Mouse (Mus musculus): ENCODE measurements around the gene Cyfip1. TPM values are rescaled to one million over a fixed set of nuclear protein-coding genes. Genes with fewer than 3 reads are reported as not detected.
A peak's percentile ranks its signal among the peaks of the same experiment; 100 is the strongest.

The Cyfip1 gene
- polyA plus RNA-seq, 1 experiment from 2014 or later = 128 TPM

GRCm38 (mm10) chr7:55836877-55837276 is 4.7 kb upstream of the Cyfip1 start:
- Histone ChIP-seq H3K9ac (replicated peaks; ENCODE audit: low read depth, low read length) (no peak overlapping the region), H3K27me3 (ENCODE audit: control insufficient read depth, insufficient read depth, low read length) (no peaks in the 10 kb centered on the region), H3K36me3 (ENCODE audit: control insufficient read depth, insufficient read depth, low read length) (peaks cover 6% of the 10 kb centered on the region), H3K4me1 (ENCODE audit: control insufficient read depth, insufficient read depth, low read length) (no peaks in the 10 kb centered on the region), H3K9me3 (ENCODE audit: control insufficient read depth, low read depth, low read length) (no peaks in the 10 kb centered on the region), H3K4me3 (ENCODE audit: low read depth, low read length) (no peak overlapping the region), H3K27ac (ENCODE audit: low read length) (no peak overlapping the region), H3K4me2 (replicated peaks; ENCODE audit: low read depth, low read length) (no peak overlapping the region)
- no peak for ATAC-seq (ENCODE audit: insufficient number of reproducible peaks, insufficient read depth, low FRiP score, low read depth)
- whole genome bisulfite sequencing = 83% methylated on average over 4 of the region's 4 CpGs

GRCm38 (mm10) chr7:55841977-55842503 is 495 bp downstream of the Cyfip1 start:
- no peaks in the 10 kb centered on the region for H3K36me3 ChIP-seq (ENCODE audit: control insufficient read depth, insufficient read depth, low read length)
- WGBS = under 1% methylated on average over 39 of the region's 47 CpGs
- H3K9ac ChIP-seq (replicated peaks; ENCODE audit: low read depth, low read length) = peak overlapping the region; percentile 92
- peak; percentile 97 for ATAC-seq (ENCODE audit: insufficient number of reproducible peaks, insufficient read depth, low FRiP score, low read depth)
- H3K27ac ChIP-seq (ENCODE audit: low read length) = peak overlapping the region; percentile 97
- H3K4me3 ChIP-seq (ENCODE audit: low read depth, low read length) = peak overlapping the region; percentile 88
- peak overlapping the region; percentile 62 for H3K4me2 ChIP-seq (replicated peaks; ENCODE audit: low read depth, low read length)
- no peaks in the 10 kb centered on the region for H3K27me3 ChIP-seq (ENCODE audit: control insufficient read depth, insufficient read depth, low read length)
- no peaks in the 10 kb centered on the region for H3K9me3 ChIP-seq (ENCODE audit: control insufficient read depth, low read depth, low read length)
- H3K4me1 ChIP-seq (ENCODE audit: control insufficient read depth, insufficient read depth, low read length) = 0 out of 2 replicates have a peak, but pooled peaks cover 10% of the 10 kb centered on the region

DNA sequence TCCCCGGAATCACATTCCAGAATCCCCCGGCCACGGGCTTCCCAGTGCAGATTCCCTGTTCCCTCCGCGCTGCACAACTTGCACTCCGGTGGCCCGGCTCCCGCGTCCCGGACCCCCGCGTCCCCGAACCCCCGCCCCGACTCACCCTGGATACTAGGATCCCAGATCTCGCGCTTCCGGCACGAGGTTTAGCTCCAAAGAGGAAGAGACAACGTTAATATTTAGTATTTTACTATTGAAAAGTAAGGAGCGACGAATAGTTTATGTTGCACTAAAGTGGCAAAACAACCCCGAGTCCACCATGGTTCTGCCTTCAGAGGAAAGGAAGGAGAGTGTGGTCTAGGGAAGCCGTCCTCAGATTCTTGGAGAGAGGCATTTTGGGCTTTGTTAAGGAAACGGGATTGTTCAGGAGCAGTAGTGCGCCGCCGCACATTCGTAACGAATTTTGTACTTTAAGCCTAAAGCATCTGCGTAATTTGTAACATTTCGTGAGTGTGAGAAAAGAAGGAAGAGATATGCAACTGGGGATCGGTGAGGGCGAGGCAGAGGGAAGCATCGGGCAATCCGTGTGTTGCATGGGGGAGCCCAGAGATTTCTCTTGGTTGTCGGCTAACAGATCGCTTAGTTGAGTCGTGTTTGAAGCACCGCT is 1.1 kb downstream of the Cyfip1 start:
- H3K4me1 ChIP-seq (ENCODE audit: control insufficient read depth, insufficient read depth, low read length) = 0 out of 2 replicates have a peak, but pooled peaks cover 10% of the 10 kb centered on the region
- no peaks in the 10 kb centered on the region for H3K9me3 ChIP-seq (ENCODE audit: control insufficient read depth, low read depth, low read length)
- no peaks in the 10 kb centered on the region for H3K36me3 ChIP-seq (ENCODE audit: control insufficient read depth, insufficient read depth, low read length)
- peak overlapping the region; percentile 92 for H3K9ac ChIP-seq (replicated peaks; ENCODE audit: low read depth, low read length)
- ATAC-seq (ENCODE audit: insufficient number of reproducible peaks, insufficient read depth, low FRiP score, low read depth) = peak; percentile 66
- peak overlapping the region; percentile 97 for H3K27ac ChIP-seq (ENCODE audit: low read length)
- WGBS = under 1% methylated on average over 40 of the region's 40 CpGs
- no peaks in the 10 kb centered on the region for H3K27me3 ChIP-seq (ENCODE audit: control insufficient read depth, insufficient read depth, low read length)
- peak overlapping the region; percentile 88 for H3K4me3 ChIP-seq (ENCODE audit: low read depth, low read length)
- peak overlapping the region; percentile 62 for H3K4me2 ChIP-seq (replicated peaks; ENCODE audit: low read depth, low read length)

DNA sequence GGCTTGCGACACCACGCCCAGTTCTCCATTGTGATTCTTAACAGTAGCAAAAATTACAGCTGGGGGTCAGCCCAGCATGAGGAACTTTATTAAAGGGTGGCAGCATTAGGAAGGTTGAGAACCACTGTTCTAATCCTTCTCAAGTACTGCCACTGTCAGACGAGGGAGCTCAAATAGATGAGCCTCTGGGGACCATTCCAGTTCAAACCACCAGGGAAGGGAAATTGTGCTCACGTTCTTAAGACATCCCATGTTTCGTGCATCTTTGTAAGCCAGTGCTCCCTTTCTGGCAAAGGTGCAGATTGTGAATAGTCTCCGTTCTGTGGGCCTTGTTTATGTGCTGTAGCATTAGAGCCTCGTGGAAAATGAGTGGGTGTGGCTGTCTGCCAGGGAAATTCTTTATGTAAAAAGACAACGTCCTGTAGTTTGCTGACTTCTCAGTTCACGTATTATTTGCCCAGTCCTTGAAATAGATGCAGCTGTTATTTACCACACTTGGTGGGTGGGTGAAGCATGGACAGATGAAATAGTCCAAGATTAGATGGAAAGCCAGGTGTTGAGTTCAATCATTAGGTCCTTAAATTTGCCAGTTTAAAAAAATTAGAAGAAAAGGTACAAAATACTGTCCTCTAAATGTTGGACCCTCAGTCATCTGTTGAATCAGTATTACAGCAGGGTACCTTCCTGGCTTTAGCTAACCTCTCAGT is 5.2 kb downstream of the Cyfip1 start:
- Histone ChIP-seq H3K4me2 (replicated peaks; ENCODE audit: low read depth, low read length) (no peak overlapping the region), H3K27ac (ENCODE audit: low read length) (no peak overlapping the region), H3K9me3 (ENCODE audit: control insufficient read depth, low read depth, low read length) (no peaks in the 10 kb centered on the region), H3K4me3 (ENCODE audit: low read depth, low read length) (no peak overlapping the region), H3K9ac (replicated peaks; ENCODE audit: low read depth, low read length) (no peak overlapping the region), H3K4me1 (ENCODE audit: control insufficient read depth, insufficient read depth, low read length) (peaks cover 17% of the 10 kb centered on the region; the same call in 1 of the 2 replicates), H3K36me3 (ENCODE audit: control insufficient read depth, insufficient read depth, low read length) (no peaks in the 10 kb centered on the region), H3K27me3 (ENCODE audit: control insufficient read depth, insufficient read depth, low read length) (no peaks in the 10 kb centered on the region)
- 49% methylated on average over 9 of the region's 9 CpGs for WGBS
- ATAC-seq (ENCODE audit: insufficient number of reproducible peaks, insufficient read depth, low FRiP score, low read depth) = no peak

DNA sequence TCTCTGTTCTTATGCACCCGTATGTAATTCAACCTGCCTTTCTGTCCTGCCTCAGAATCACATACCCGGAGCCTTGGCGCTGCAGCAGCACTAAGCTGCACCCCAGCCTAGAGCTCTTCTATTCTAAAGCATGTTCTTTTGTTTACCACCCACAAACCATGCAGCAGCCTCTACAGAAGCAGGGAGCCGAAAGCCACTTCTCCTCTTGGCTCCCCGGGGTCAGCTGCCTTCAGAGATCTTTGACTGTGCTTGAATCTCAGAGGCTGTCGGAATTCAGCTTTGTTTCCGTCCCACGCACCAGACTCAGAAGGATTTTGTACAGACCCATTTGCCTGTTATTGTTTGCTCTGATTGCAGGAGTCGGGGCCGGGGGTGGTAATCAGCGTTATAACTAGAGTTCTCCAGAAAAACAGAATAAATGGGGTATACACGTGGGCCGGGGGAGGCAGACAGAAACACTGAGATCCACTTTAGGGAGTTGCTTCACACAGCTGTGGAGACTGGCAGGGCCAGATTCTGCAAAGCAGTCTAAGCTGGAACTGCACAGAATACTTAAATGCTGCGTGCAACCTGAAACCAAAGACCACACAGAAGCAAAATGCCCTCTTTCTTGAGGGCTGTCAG is 8.5 kb downstream of the Cyfip1 start:
- Histone ChIP-seq H3K27ac (ENCODE audit: low read length) (peak overlapping the region; percentile 30; the same call in 1 of the 2 replicates), H3K27me3 (ENCODE audit: control insufficient read depth, insufficient read depth, low read length) (no peaks in the 10 kb centered on the region), H3K4me1 (ENCODE audit: control insufficient read depth, insufficient read depth, low read length) (peaks cover 9% of the 10 kb centered on the region; the same call in 1 of the 2 replicates), H3K9ac (replicated peaks; ENCODE audit: low read depth, low read length) (no peak overlapping the region), H3K4me3 (ENCODE audit: low read depth, low read length) (no peak overlapping the region), H3K4me2 (replicated peaks; ENCODE audit: low read depth, low read length) (no peak overlapping the region), H3K9me3 (ENCODE audit: control insufficient read depth, low read depth, low read length) (no peaks in the 10 kb centered on the region), H3K36me3 (ENCODE audit: control insufficient read depth, insufficient read depth, low read length) (no peaks in the 10 kb centered on the region)
- no peak for ATAC-seq (ENCODE audit: insufficient number of reproducible peaks, insufficient read depth, low FRiP score, low read depth)
- WGBS = 36% methylated on average over 14 of the region's 14 CpGs

GRCm38 (mm10) chr7:55852787-55853186 is 11.2 kb downstream of the Cyfip1 start:
- no peaks in the 10 kb centered on the region for H3K36me3 ChIP-seq (ENCODE audit: control insufficient read depth, insufficient read depth, low read length)
- peaks cover 9% of the 10 kb centered on the region; the same call in 1 of the 2 replicates for H3K4me1 ChIP-seq (ENCODE audit: control insufficient read depth, insufficient read depth, low read length)
- no peak overlapping the region for H3K4me3 ChIP-seq (ENCODE audit: low read depth, low read length)
- no peak overlapping the region for H3K4me2 ChIP-seq (replicated peaks; ENCODE audit: low read depth, low read length)
- no peaks in the 10 kb centered on the region for H3K9me3 ChIP-seq (ENCODE audit: control insufficient read depth, low read depth, low read length)
- no peak for ATAC-seq (ENCODE audit: insufficient number of reproducible peaks, insufficient read depth, low FRiP score, low read depth)
- no peaks in the 10 kb centered on the region for H3K27me3 ChIP-seq (ENCODE audit: control insufficient read depth, insufficient read depth, low read length)
- WGBS = 72% methylated on average over 3 of the region's 3 CpGs
- no peak overlapping the region for H3K9ac ChIP-seq (replicated peaks; ENCODE audit: low read depth, low read length)
- no peak overlapping the region for H3K27ac ChIP-seq (ENCODE audit: low read length)

- H3K27me3 ChIP-seq (ENCODE audit: control insufficient read depth, insufficient read depth, low read length) = no peaks in the 10 kb centered on the region
- no peak overlapping the region for H3K4me2 ChIP-seq (replicated peaks; ENCODE audit: low read depth, low read length)
- H3K4me3 ChIP-seq (ENCODE audit: low read depth, low read length) = no peak overlapping the region
- no peak for ATAC-seq (ENCODE audit: insufficient number of reproducible peaks, insufficient read depth, low FRiP score, low read depth)
- H3K9ac ChIP-seq (replicated peaks; ENCODE audit: low read depth, low read length) = no peak overlapping the region
- H3K27ac ChIP-seq (ENCODE audit: low read length) = no peak overlapping the region
- peaks cover 6% of the 10 kb centered on the region; the same call in 1 of the 2 replicates for H3K4me1 ChIP-seq (ENCODE audit: control insufficient read depth, insufficient read depth, low read length)
- 79% methylated on average over 3 of the region's 3 CpGs for WGBS
- H3K9me3 ChIP-seq (ENCODE audit: control insufficient read depth, low read depth, low read length) = no peaks in the 10 kb centered on the region
- no peaks in the 10 kb centered on the region for H3K36me3 ChIP-seq (ENCODE audit: control insufficient read depth, insufficient read depth, low read length)
These were observed 14.1 kb downstream of the Cyfip1 start for GRCm38 (mm10) chr7:55855597-55855996.

- Histone ChIP-seq H3K9me3 (ENCODE audit: control insufficient read depth, low read depth, low read length) (no peaks in the 10 kb centered on the region), H3K4me1 (ENCODE audit: control insufficient read depth, insufficient read depth, low read length) (peaks cover 6% of the 10 kb centered on the region; the same call in 1 of the 2 replicates), H3K27me3 (ENCODE audit: control insufficient read depth, insufficient read depth, low read length) (no peaks in the 10 kb centered on the region), H3K27ac (ENCODE audit: low read length) (no peak overlapping the region), H3K4me2 (replicated peaks; ENCODE audit: low read depth, low read length) (no peak overlapping the region), H3K36me3 (ENCODE audit: control insufficient read depth, insufficient read depth, low read length) (no peaks in the 10 kb centered on the region), H3K4me3 (ENCODE audit: low read depth, low read length) (no peak overlapping the region), H3K9ac (replicated peaks; ENCODE audit: low read depth, low read length) (no peak overlapping the region)
- ATAC-seq (ENCODE audit: insufficient number of reproducible peaks, insufficient read depth, low FRiP score, low read depth) = no peak
- 94% methylated on average over 4 of the region's 4 CpGs for WGBS
These were observed 15.2 kb downstream of the Cyfip1 start for GRCm38 (mm10) chr7:55856741-55857140.

Measured in stomach, embryonic 14.5 days (tissue).